Mouse (Mus musculus): ENCODE measurements around the gene Gm20388. TPM values are rescaled to one million over a fixed set of nuclear protein-coding genes. Genes with fewer than 3 reads are reported as not detected.
"Not testable (repeated sequence)": the region's sequence is repeated elsewhere in the genome, so short reads cannot be mapped to it uniquely, and the experiment has no call there.

Gm20388 gene
- polyA plus RNA-seq, 1 experiment from 2014 or later = not detected

DNA sequence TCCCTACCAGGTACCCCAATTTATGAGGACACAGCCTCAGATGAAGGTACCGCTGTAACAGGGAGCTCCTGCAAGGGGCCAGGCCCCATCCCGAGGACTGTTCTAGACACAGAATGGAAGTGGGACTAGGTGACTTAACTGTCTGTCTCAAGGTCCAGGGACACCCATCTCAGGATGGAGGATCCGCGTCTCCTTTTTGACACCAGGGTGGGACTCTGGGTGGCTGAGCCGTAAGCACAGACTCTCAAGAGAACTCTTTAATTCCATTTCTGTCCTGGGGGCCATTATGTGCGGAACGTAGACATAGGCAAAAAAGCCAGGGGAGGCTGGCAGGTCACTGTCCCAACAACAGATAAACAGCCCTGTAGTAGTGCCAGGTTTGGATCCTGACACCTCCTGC is 2411.5 kb downstream of the Gm20388 start:
- Histone ChIP-seq H3K9ac (ENCODE audit: low read length) (no peak overlapping the region), H3K4me2 (no peak overlapping the region), H3K27me3 (ENCODE audit: control insufficient read depth, insufficient read depth, low read length) (peaks cover 3% of the 10 kb centered on the region; the same call in 1 of the 2 replicates), H3K27ac (ENCODE audit: low read depth, low read length) (no peak overlapping the region; the same call in 1 of the 2 replicates), H3K4me3 (ENCODE audit: low read depth, low read length) (no peak overlapping the region), H3K9me3 (ENCODE audit: control insufficient read depth, low read length) (no peaks in the 10 kb centered on the region), H3K4me1 (ENCODE audit: control insufficient read depth, insufficient read depth, low read length) (peaks cover 19% of the 10 kb centered on the region), H3K36me3 (ENCODE audit: control insufficient read depth, insufficient read depth, low read length) (no peaks in the 10 kb centered on the region)
- WGBS = 90% methylated on average over 7 of the region's 7 CpGs
- DNase-seq (ENCODE audit: low spot score, missing footprints) (no peak), ATAC-seq (ENCODE audit: low FRiP score) (no peak)

DNA sequence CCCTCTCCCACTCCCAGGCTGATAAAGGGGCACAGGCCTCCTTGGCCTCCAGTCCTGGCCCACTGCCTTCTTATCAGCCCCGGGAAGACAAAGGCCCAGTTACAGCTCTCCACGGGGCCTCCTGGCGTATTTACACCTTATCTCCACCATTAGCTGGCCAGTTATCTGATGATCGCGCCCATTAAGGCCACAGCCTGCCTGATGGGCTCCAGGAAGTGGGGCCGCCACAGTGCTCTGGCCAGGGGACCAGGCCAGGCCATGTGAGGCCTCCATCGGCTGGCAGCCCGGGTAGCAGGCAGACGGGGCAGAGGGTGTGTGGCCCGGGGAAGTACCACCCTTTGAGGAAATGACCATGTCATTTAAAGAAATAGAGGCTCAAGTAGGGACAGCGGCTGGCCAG is 2412.2 kb downstream of the Gm20388 start:
- 63% methylated on average over 11 of the region's 11 CpGs for WGBS
- Histone ChIP-seq H3K36me3 (ENCODE audit: control insufficient read depth, insufficient read depth, low read length) (no peaks in the 10 kb centered on the region), H3K9me3 (ENCODE audit: control insufficient read depth, low read length) (no peaks in the 10 kb centered on the region), H3K27me3 (ENCODE audit: control insufficient read depth, insufficient read depth, low read length) (peaks cover 5% of the 10 kb centered on the region; the same call in 1 of the 2 replicates), H3K4me3 (ENCODE audit: low read depth, low read length) (no peak overlapping the region), H3K9ac (ENCODE audit: low read length) (no peak overlapping the region), H3K27ac (ENCODE audit: low read depth, low read length) (peak overlapping the region; percentile 30; the same call in 1 of the 2 replicates), H3K4me1 (ENCODE audit: control insufficient read depth, insufficient read depth, low read length) (peaks cover 17% of the 10 kb centered on the region), H3K4me2 (no peak overlapping the region)
- ATAC-seq (ENCODE audit: low FRiP score) (no peak), DNase-seq (ENCODE audit: low spot score, missing footprints) (no peak)

DNA sequence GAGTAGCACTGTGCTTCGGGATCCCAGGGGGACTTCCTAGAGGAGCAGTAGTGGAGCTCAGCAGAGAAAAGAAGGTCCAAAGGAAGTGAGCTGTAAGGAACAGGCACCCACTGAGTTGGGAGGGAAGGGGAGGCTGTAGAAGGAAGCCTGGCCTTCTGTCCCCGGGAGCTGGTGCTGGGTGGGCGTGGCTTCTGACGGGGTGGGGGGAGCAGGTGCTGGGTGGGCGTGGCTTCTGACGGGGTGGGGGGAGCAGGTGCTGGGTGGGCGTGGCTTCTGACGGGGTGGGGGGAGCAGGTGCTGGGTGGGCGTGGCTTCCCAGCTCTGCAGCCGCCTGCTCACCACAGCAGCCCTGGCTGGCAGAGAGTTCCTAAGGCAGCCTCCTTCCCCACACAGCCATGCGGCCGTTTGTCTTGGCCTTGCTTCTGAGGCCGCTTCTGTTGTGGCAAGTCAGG is 2413.3 kb downstream of the Gm20388 start:
- not testable (repeated sequence) for H3K36me3 ChIP-seq (ENCODE audit: control insufficient read depth, insufficient read depth, low read length); H3K4me2 ChIP-seq; H3K4me3 ChIP-seq (ENCODE audit: low read depth, low read length); DNase-seq (ENCODE audit: low spot score, missing footprints); H3K27me3 ChIP-seq (ENCODE audit: control insufficient read depth, insufficient read depth, low read length); H3K9me3 ChIP-seq (ENCODE audit: control insufficient read depth, low read length)
- Histone ChIP-seq H3K9ac (ENCODE audit: low read length) (0 out of 2 replicates have a peak overlapping the region, but pooled peaks have one; percentile 21), H3K4me1 (ENCODE audit: control insufficient read depth, insufficient read depth, low read length) (peaks cover 16% of the 10 kb centered on the region), H3K27ac (ENCODE audit: low read depth, low read length) (0 out of 2 replicates have a peak overlapping the region, but pooled peaks have one; percentile 22)
- 0 out of 2 replicates have a peak, but pooled peaks have one; percentile 25 for ATAC-seq (ENCODE audit: low FRiP score)
- WGBS = 10% methylated on average over 12 of the region's 13 CpGs

DNA sequence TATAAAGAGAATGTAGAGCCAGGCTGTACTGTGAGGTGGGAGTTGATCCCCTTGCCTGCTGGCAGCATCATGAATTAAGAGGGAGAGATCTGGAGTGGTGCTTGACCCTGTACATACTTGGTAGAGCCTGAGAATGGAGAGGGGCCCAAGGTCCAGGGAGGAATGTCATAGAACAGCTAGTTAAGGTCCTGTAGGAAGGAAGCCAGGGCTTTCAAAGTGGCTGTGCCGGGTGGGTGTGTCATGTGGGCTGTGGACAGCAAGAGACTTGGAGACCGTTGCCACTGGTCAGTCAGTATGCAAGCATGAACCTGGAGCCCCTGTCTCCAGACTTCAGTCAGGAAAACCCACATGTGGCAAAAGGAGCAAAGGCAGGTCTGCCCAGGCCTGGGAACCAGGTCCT is 2414.6 kb downstream of the Gm20388 start:
- Histone ChIP-seq H3K4me2 (no peak overlapping the region), H3K27me3 (ENCODE audit: control insufficient read depth, insufficient read depth, low read length) (peaks cover 5% of the 10 kb centered on the region; the same call in 1 of the 2 replicates), H3K4me1 (ENCODE audit: control insufficient read depth, insufficient read depth, low read length) (peaks cover 16% of the 10 kb centered on the region), H3K27ac (ENCODE audit: low read depth, low read length) (no peak overlapping the region), H3K9me3 (ENCODE audit: control insufficient read depth, low read length) (no peaks in the 10 kb centered on the region), H3K36me3 (ENCODE audit: control insufficient read depth, insufficient read depth, low read length) (no peaks in the 10 kb centered on the region), H3K4me3 (ENCODE audit: low read depth, low read length) (no peak overlapping the region), H3K9ac (ENCODE audit: low read length) (no peak overlapping the region)
- WGBS = 79% methylated on average over 2 of the region's 2 CpGs
- ATAC-seq (ENCODE audit: low FRiP score) (no peak), DNase-seq (ENCODE audit: low spot score, missing footprints) (no peak)

DNA sequence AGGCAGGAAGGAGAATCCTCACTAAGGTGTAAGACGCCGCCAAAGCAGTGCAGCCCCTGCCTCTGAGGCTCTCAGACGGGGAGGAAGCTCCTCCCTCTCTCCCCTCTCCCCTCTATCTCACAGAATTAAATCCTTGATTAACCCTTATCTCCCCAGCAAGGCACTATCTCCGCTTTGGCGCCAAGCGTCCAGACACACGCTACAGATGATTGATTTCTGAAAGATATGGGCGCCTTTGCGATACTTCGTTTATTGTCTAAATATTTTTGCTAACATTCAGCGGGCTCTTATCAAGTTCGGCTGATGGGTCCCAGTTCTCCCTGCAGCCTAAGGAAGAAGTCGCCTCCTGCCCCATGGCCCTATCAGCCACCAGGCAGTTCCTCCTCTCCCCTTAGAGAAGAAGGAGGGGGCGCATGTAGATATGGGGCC is 2415.5 kb downstream of the Gm20388 start:
- H3K9me3 ChIP-seq (ENCODE audit: control insufficient read depth, low read length) = no peaks in the 10 kb centered on the region
- H3K4me3 ChIP-seq (ENCODE audit: low read depth, low read length) = no peak overlapping the region
- H3K27ac ChIP-seq (ENCODE audit: low read depth, low read length) = no peak overlapping the region; the same call in 1 of the 2 replicates
- H3K4me1 ChIP-seq (ENCODE audit: control insufficient read depth, insufficient read depth, low read length) = peaks cover 16% of the 10 kb centered on the region
- H3K36me3 ChIP-seq (ENCODE audit: control insufficient read depth, insufficient read depth, low read length) = no peaks in the 10 kb centered on the region
- peaks cover 5% of the 10 kb centered on the region; the same call in 1 of the 2 replicates for H3K27me3 ChIP-seq (ENCODE audit: control insufficient read depth, insufficient read depth, low read length)
- H3K4me2 ChIP-seq = peak overlapping the region; percentile 14; the same call in 1 of the 2 replicates
- DNase-seq (ENCODE audit: low spot score, missing footprints) = no peak
- 6% methylated on average over 14 of the region's 14 CpGs for WGBS
- no peak for ATAC-seq (ENCODE audit: low FRiP score)
- peak overlapping the region; percentile 36; the same call in 1 of the 2 replicates for H3K9ac ChIP-seq (ENCODE audit: low read length)

DNA sequence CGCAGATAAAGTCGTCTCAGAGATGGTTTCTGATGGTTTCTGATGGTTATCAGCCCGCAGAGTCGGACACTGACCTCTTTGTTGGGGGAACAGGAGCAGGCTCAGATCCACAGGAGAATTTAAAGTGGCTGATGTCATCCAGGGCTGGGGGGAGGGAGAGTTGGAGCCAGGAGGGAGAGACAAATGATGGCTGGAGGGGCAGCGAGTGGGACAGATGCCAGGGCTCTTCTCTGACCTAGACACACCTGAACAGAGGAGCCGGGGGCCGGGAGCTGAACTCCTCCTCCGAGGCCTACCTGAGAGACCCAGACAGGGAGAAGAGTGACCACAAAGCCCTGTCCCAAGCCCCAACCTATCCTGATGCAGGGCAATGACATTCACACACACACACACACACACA is 2418.4 kb downstream of the Gm20388 start:
- Histone ChIP-seq H3K4me2 (no peak overlapping the region), H3K9ac (ENCODE audit: low read length) (no peak overlapping the region), H3K9me3 (ENCODE audit: control insufficient read depth, low read length) (no peaks in the 10 kb centered on the region), H3K36me3 (ENCODE audit: control insufficient read depth, insufficient read depth, low read length) (no peaks in the 10 kb centered on the region), H3K4me1 (ENCODE audit: control insufficient read depth, insufficient read depth, low read length) (peaks cover 8% of the 10 kb centered on the region), H3K4me3 (ENCODE audit: low read depth, low read length) (no peak overlapping the region), H3K27ac (ENCODE audit: low read depth, low read length) (peak overlapping the region; percentile 11), H3K27me3 (ENCODE audit: control insufficient read depth, insufficient read depth, low read length) (peaks cover 6% of the 10 kb centered on the region)
- 78% methylated on average over 8 of the region's 8 CpGs for WGBS
- no peak for ATAC-seq (ENCODE audit: low FRiP score)
- no peak for DNase-seq (ENCODE audit: low spot score, missing footprints)

DNA sequence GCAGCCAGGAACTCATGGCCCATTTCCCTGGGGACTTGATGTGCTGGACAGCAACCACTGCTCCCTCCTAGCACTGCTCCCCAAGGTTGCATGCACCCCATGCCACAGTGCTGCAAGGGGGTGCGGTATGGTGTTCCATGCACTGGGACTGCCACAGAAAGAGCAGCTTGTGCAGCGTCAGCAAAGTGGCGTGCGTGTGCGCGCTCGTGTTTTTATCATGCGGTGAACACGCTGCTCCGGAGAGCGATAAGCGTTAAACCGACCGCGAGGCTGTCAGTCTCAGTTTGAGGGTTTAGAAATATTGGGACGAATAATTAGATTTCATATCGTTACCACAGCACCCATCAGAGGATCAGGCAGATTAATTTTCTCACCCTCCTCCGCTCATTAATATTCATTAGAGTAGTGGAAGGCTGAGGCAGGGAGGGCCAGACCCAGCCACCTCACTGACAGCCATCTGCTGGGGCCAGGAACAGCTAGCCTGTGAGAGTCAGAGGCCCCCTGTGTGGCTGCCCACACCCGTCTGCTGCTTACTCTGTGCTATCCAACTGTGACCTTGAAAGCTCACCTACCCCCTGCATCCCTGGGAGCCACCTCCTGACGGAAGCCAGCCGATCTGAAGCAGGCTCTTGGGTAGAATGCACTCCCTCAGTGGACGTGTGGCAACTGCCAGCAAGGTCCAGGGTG is 2419.1 kb downstream of the Gm20388 start:
- ATAC-seq (ENCODE audit: low FRiP score) = peak; percentile 43
- H3K4me3 ChIP-seq (ENCODE audit: low read depth, low read length) = no peak overlapping the region
- peaks cover 5% of the 10 kb centered on the region for H3K4me1 ChIP-seq (ENCODE audit: control insufficient read depth, insufficient read depth, low read length)
- H3K9me3 ChIP-seq (ENCODE audit: control insufficient read depth, low read length) = no peaks in the 10 kb centered on the region
- WGBS = 78% methylated on average over 22 of the region's 22 CpGs
- H3K36me3 ChIP-seq (ENCODE audit: control insufficient read depth, insufficient read depth, low read length) = no peaks in the 10 kb centered on the region
- H3K9ac ChIP-seq (ENCODE audit: low read length) = no peak overlapping the region
- no peak overlapping the region for H3K4me2 ChIP-seq
- H3K27me3 ChIP-seq (ENCODE audit: control insufficient read depth, insufficient read depth, low read length) = peaks cover 12% of the 10 kb centered on the region
- peak overlapping the region; percentile 44; the same call in 1 of the 2 replicates for H3K27ac ChIP-seq (ENCODE audit: low read depth, low read length)
- DNase-seq (ENCODE audit: low spot score, missing footprints) = no peak

DNA sequence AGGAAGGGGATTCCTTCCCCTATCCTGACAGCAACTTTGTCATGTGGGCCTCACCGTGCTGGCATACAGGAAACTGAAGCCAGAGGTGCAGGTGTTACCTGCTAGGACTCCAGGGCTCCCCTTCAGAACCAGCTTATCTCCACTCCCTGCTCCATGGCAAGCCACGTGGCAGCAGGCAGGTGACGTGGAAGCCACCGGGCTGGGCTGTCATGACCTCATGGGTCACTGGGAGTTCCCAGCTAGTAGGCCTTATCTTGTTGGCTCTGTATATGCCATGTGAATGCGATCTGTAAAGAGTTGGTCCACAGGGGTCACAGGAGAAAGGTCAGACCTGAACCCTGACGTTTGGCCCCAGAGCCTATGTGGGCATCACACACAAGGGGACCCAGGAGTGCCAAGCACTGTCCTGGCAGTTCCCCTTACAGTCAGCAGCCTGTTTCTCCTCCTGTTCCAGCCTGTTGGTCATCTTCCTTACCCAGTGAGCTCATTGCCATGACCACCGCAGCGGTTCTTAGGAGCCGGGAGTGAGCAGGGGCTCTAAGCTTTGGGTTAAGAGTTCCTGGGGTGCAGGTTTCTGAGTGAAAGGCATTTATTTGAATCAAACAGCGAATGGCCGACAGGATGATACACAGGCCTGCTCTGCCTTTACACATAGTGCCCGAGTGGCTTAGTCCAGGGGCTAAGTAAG is 2419.9 kb downstream of the Gm20388 start:
- no peaks in the 10 kb centered on the region for H3K9me3 ChIP-seq (ENCODE audit: control insufficient read depth, low read length)
- ATAC-seq (ENCODE audit: low FRiP score) (no peak), DNase-seq (ENCODE audit: low spot score, missing footprints) (no peak)
- H3K36me3 ChIP-seq (ENCODE audit: control insufficient read depth, insufficient read depth, low read length) = no peaks in the 10 kb centered on the region
- no peak overlapping the region; the same call in 1 of the 2 replicates for H3K9ac ChIP-seq (ENCODE audit: low read length)
- H3K4me2 ChIP-seq = no peak overlapping the region
- peaks cover 18% of the 10 kb centered on the region for H3K27me3 ChIP-seq (ENCODE audit: control insufficient read depth, insufficient read depth, low read length)
- peaks cover 8% of the 10 kb centered on the region for H3K4me1 ChIP-seq (ENCODE audit: control insufficient read depth, insufficient read depth, low read length)
- 77% methylated on average over 12 of the region's 12 CpGs for WGBS
- no peak overlapping the region for H3K4me3 ChIP-seq (ENCODE audit: low read depth, low read length)
- no peak overlapping the region for H3K27ac ChIP-seq (ENCODE audit: low read depth, low read length)

DNA sequence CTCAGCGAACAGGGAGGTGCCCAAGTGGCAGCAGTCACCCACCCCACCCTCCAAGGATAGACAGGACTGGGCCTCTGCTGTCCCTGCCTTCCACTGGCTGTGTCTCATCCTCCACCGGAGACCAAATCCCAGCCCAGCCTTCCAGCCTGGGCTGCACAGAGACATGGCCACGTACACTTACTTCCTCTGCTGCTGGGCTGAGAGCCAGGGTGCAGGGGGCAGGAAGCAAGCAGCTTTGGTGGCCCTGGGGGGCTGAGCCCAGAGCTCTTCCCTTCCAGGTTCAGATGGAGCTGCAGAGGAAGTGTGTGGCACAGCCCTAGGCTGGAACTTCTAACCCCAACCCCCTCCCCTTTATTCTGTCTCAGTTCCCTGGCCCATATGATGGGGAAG is 2420.5 kb downstream of the Gm20388 start:
- H3K9ac ChIP-seq (ENCODE audit: low read length) = no peak overlapping the region
- 85% methylated on average over 3 of the region's 3 CpGs for WGBS
- no peak overlapping the region for H3K27ac ChIP-seq (ENCODE audit: low read depth, low read length)
- H3K4me2 ChIP-seq = no peak overlapping the region
- H3K4me1 ChIP-seq (ENCODE audit: control insufficient read depth, insufficient read depth, low read length) = peaks cover 9% of the 10 kb centered on the region
- no peak for ATAC-seq (ENCODE audit: low FRiP score)
- H3K36me3 ChIP-seq (ENCODE audit: control insufficient read depth, insufficient read depth, low read length) = no peaks in the 10 kb centered on the region
- DNase-seq (ENCODE audit: low spot score, missing footprints) = no peak
- H3K27me3 ChIP-seq (ENCODE audit: control insufficient read depth, insufficient read depth, low read length) = peaks cover 23% of the 10 kb centered on the region
- no peaks in the 10 kb centered on the region for H3K9me3 ChIP-seq (ENCODE audit: control insufficient read depth, low read length)
- no peak overlapping the region for H3K4me3 ChIP-seq (ENCODE audit: low read depth, low read length)

Measured in midbrain, embryonic 11.5 days (tissue).